Mouse (Mus musculus) adrenal gland, postnatal 25 days (tissue): Measurements from ENCODE around the gene Nfatc3. TPM values are rescaled to one million over a fixed set of nuclear protein-coding genes. Genes with fewer than 3 reads are reported as not detected.
A peak's percentile ranks its signal among the peaks of the same experiment; 100 is the strongest.

ENCODE experiments used
- DNase-seq: peaks from one replicate; pipeline ENCODE4 v3.0.0; 2021; ENCODE audit warnings: mixed read lengths
- total RNA-seq: library from RNA; stranded (reverse); gene quantifications from 2 replicates; pipeline ENCODE4 v1.2.3, GENCODE M21; 2021

The Nfatc3 gene
- total RNA-seq, 1 experiment from 2014 or later = 54.9 TPM

- DNase-seq = peak; percentile 62
These were observed 1.2 kb downstream of the Nfatc3 start for GRCm38 (mm10) chr8:106059613-106060371.

- DNase-seq = no peak
These were observed 1.9 kb downstream of the Nfatc3 start for GRCm38 (mm10) chr8:106060521-106060920.

- DNase-seq = no peak
These were observed 3.0 kb downstream of the Nfatc3 start for GRCm38 (mm10) chr8:106061686-106062085.

- no peak for DNase-seq
These were observed 4.4 kb downstream of the Nfatc3 start for GRCm38 (mm10) chr8:106063046-106063445.

GRCm38 (mm10) chr8:106066721-106067120, 8.1 kb downstream of the Nfatc3 start:
- no peak for DNase-seq

- DNase-seq = no peak
These were observed 10.9 kb downstream of the Nfatc3 start for GRCm38 (mm10) chr8:106069565-106069964.

- DNase-seq = no peak
These were observed 13.5 kb downstream of the Nfatc3 start for GRCm38 (mm10) chr8:106072113-106072512.

- peak; percentile 63 for DNase-seq
These were observed 15.6 kb downstream of the Nfatc3 start for GRCm38 (mm10) chr8:106074236-106074635.

GRCm38 (mm10) chr8:106074659-106075058, 16.0 kb downstream of the Nfatc3 start:
- DNase-seq = no peak

GRCm38 (mm10) chr8:106075161-106075862, 16.7 kb downstream of the Nfatc3 start:
- peak; percentile 77 for DNase-seq

GRCm38 (mm10) chr8:106075863-106076174, 17.2 kb downstream of the Nfatc3 start:
- no peak for DNase-seq

- DNase-seq = no peak
These were observed 18.0 kb downstream of the Nfatc3 start for GRCm38 (mm10) chr8:106076612-106077011.

- DNase-seq = no peak
These were observed 18.9 kb downstream of the Nfatc3 start for GRCm38 (mm10) chr8:106077452-106078067.

- no peak for DNase-seq
These were observed 43.7 kb downstream of the Nfatc3 start for GRCm38 (mm10) chr8:106102321-106102720.

GRCm38 (mm10) chr8:106103888-106104287, 45.2 kb downstream of the Nfatc3 start:
- DNase-seq = no peak

- DNase-seq = no peak
These were observed 47.6 kb downstream of the Nfatc3 start for GRCm38 (mm10) chr8:106106193-106106592.

GRCm38 (mm10) chr8:106108080-106108479, 49.4 kb downstream of the Nfatc3 start:
- DNase-seq = peak; percentile 5

- peak; percentile 3 for DNase-seq
These were observed 50.1 kb downstream of the Nfatc3 start for GRCm38 (mm10) chr8:106108729-106109128.

GRCm38 (mm10) chr8:106112041-106112440, 53.4 kb downstream of the Nfatc3 start:
- no peak for DNase-seq

- no peak for DNase-seq
These were observed 53.9 kb downstream of the Nfatc3 start for GRCm38 (mm10) chr8:106112514-106112913.

GRCm38 (mm10) chr8:106115897-106116296, 57.3 kb downstream of the Nfatc3 start:
- no peak for DNase-seq

- DNase-seq = no peak
These were observed 64.8 kb downstream of the Nfatc3 start for GRCm38 (mm10) chr8:106123443-106123842.

- no peak for DNase-seq
These were observed 67.4 kb downstream of the Nfatc3 start for GRCm38 (mm10) chr8:106126055-106126454.
